Mouse (Mus musculus) MEL (cell line): ENCODE results near the gene Nip7. TPM values are rescaled to one million over a fixed set of nuclear protein-coding genes. Genes with fewer than 3 reads are reported as not detected.
A peak's percentile ranks its signal among the peaks of the same experiment; 100 is the strongest.
"Not testable (repeated sequence)": the region's sequence is repeated elsewhere in the genome, so short reads cannot be mapped to it uniquely, and the experiment has no call there.

ENCODE experiments used
- DNase-seq: peaks from one replicate; pipeline ENCODE4 v3.0.0; 2011; ENCODE audit warnings: low read depth, low spot score
- H3K27ac ChIP-seq: 2 replicates; pipeline ENCODE4 v1.5.1; 2012; ENCODE audit warnings: low read depth, mild to moderate bottlenecking, control low read depth, low read length, moderate library complexity; ENCODE audit not compliant: control insufficient read depth
- H3K27me3 ChIP-seq, 2 experiments: fragments of 150-350 bp in 1 of 2; sonication (generic) in 1 of 2; 2 replicates each; pipeline ENCODE4 v1.6.1; 2012; ENCODE audit warnings: low read length in 2 of 2, mild to moderate bottlenecking in 2 of 2, improper control_type of control experiment in 1 of 2, moderate library complexity in 1 of 2; ENCODE audit not compliant: insufficient read depth in 2 of 2, control insufficient read depth in 1 of 2
- H3K36me3 ChIP-seq, 2 experiments: 2 replicates each; pipeline ENCODE4 v1.6.1; 2012 to 2014; ENCODE audit warnings: low read length in 2 of 2, improper control_type of control experiment in 1 of 2, inconsistent platforms in 1 of 2, mild to moderate bottlenecking in 1 of 2; ENCODE audit not compliant: insufficient read depth in 2 of 2, control insufficient read depth in 1 of 2
- H3K4me1 ChIP-seq, 2 experiments: fragments of 150-350 bp in 1 of 2; sonication (generic) in 1 of 2; 2 replicates each; pipeline ENCODE4 v1.6.1; 2012; ENCODE audit warnings: low read length in 2 of 2, improper control_type of control experiment in 1 of 2, mild to moderate bottlenecking in 1 of 2; ENCODE audit not compliant: insufficient read depth in 2 of 2, control insufficient read depth in 1 of 2
- H3K4me3 ChIP-seq, 2 experiments: fragments of 150-350 bp in 1 of 2; sonication (generic) in 1 of 2; 2 replicates each; pipeline ENCODE4 v1.5.1; 2012; ENCODE audit warnings: low read depth in 2 of 2, low read length in 2 of 2, mild to moderate bottlenecking in 2 of 2, moderate library complexity in 2 of 2, control low read depth in 1 of 2, improper control_type of control experiment in 1 of 2; ENCODE audit not compliant: control insufficient read depth in 1 of 2, insufficient read depth in 1 of 2
- H3K79me2 ChIP-seq: 2 replicates; pipeline ENCODE4 v1.6.1; 2012; ENCODE audit warnings: mild to moderate bottlenecking, low read length, moderate library complexity; ENCODE audit not compliant: control insufficient read depth, poor library complexity, insufficient read depth
- H3K9ac ChIP-seq: 2 replicates; pipeline ENCODE4 v1.6.1; 2012; ENCODE audit warnings: low read depth, mild to moderate bottlenecking, control low read depth, low read length, moderate library complexity; ENCODE audit not compliant: control insufficient read depth, poor library complexity, severe bottlenecking
- H3K9me3 ChIP-seq: fragments of 150-350 bp; sonication (generic); replicated peaks from 2 replicates; pipeline ENCODE4 v1.6.1; 2012; ENCODE audit warnings: mild to moderate bottlenecking, low read length, improper control_type of control experiment, moderate library complexity; ENCODE audit not compliant: insufficient read depth
- CHD2 ChIP-seq: IDR thresholded peaks from 2 replicates; pipeline ENCODE4 v1.6.1; 2011; ENCODE audit warnings: low read length, improper control_type of control experiment
- E2F4 ChIP-seq: IDR thresholded peaks from 2 replicates; pipeline ENCODE4 v1.6.1; 2011; ENCODE audit warnings: low read depth, low read length, improper control_type of control experiment, borderline replicate concordance
- ETS1 ChIP-seq: IDR thresholded peaks from 2 replicates; pipeline ENCODE4 v1.6.1; 2012; ENCODE audit warnings: low read depth, mild to moderate bottlenecking, inconsistent platforms, low read length, improper control_type of control experiment, moderate library complexity
- HCFC1 ChIP-seq: IDR thresholded peaks from 2 replicates; pipeline ENCODE4 v1.6.1; 2012; ENCODE audit warnings: low read depth, mild to moderate bottlenecking, inconsistent platforms, low read length, improper control_type of control experiment, moderate library complexity
- MAZ ChIP-seq: IDR thresholded peaks from 2 replicates; pipeline ENCODE4 v1.6.1; 2012; ENCODE audit warnings: low read depth, mild to moderate bottlenecking, inconsistent platforms, low read length, improper control_type of control experiment
- MXI1 ChIP-seq: IDR thresholded peaks from 2 replicates; pipeline ENCODE4 v1.6.1; 2011; ENCODE audit warnings: mild to moderate bottlenecking, low read depth, low read length, improper control_type of control experiment
- MYB ChIP-seq: IDR thresholded peaks from 2 replicates; pipeline ENCODE4 v1.6.1; 2011; ENCODE audit warnings: mild to moderate bottlenecking, low read depth, low read length, improper control_type of control experiment
- NRF1 ChIP-seq: IDR thresholded peaks from 2 replicates; pipeline ENCODE4 v1.6.1; 2014; ENCODE audit warnings: low read depth, mild to moderate bottlenecking, inconsistent platforms, low read length, improper control_type of control experiment, moderate library complexity; ENCODE audit not compliant: poor library complexity, insufficient read depth, severe bottlenecking
- POLR2A ChIP-seq, 2 experiments: IDR thresholded peaks; 2 replicates each; pipeline ENCODE4 v1.6.1; 2011 to 2012; ENCODE audit warnings: low read length in 2 of 2, mild to moderate bottlenecking in 2 of 2, control low read depth in 1 of 2, improper control_type of control experiment in 1 of 2, low read depth in 1 of 2, moderate library complexity in 1 of 2; ENCODE audit not compliant: control insufficient read depth in 1 of 2, insufficient read depth in 1 of 2, poor library complexity in 1 of 2
- POLR2AphosphoS2 ChIP-seq: IDR thresholded peaks from 2 replicates; pipeline ENCODE4 v1.6.1; 2011; ENCODE audit warnings: low read length, improper control_type of control experiment
- RAD21 ChIP-seq: IDR thresholded peaks from 2 replicates; pipeline ENCODE4 v1.6.1; 2011; ENCODE audit warnings: mild to moderate bottlenecking, low read depth, low read length, improper control_type of control experiment
- SIN3A ChIP-seq: IDR thresholded peaks from 2 replicates; pipeline ENCODE4 v1.6.1; 2012; ENCODE audit warnings: low read length, improper control_type of control experiment, inconsistent platforms
- SMC3 ChIP-seq: IDR thresholded peaks from 2 replicates; pipeline ENCODE4 v1.6.1; 2011; ENCODE audit warnings: low read depth, low read length, improper control_type of control experiment
- TAL1 ChIP-seq: IDR thresholded peaks from 2 replicates; pipeline ENCODE4 v1.6.1; 2012; ENCODE audit warnings: mild to moderate bottlenecking, inconsistent platforms, low read length, moderate library complexity, mixed read lengths
- TBP ChIP-seq: IDR thresholded peaks from 2 replicates; pipeline ENCODE4 v1.8.0; 2011; ENCODE audit warnings: low read depth, low read length, improper control_type of control experiment
- TCF12 ChIP-seq: IDR thresholded peaks from 2 replicates; pipeline ENCODE4 v1.6.1; 2014; ENCODE audit warnings: low read depth, mild to moderate bottlenecking, inconsistent platforms, low read length, improper control_type of control experiment, moderate library complexity
- polyA plus RNA-seq, 2 experiments: library from polyadenylated mRNA; stranded (reverse) in 1 of 2; unstranded in 1 of 2; fragments of >175 nt in 1 of 2; fragments of >200 nt in 1 of 2; gene quantifications; 2 replicates each; pipeline versions ENCODE4 v1.2.1 to v1.2.4; 2012; ENCODE audit warnings: low replicate concordance in 2 of 2, low read depth in 1 of 2; ENCODE audit not compliant: insufficient read length in 2 of 2, insufficient read depth in 1 of 2, missing spikeins in 1 of 2
- total RNA-seq: library from RNA; depleted of rRNA; stranded (reverse); fragments of 300-350 nt; gene quantifications from 2 replicates; pipeline ENCODE4 v1.2.3, GENCODE M21; 2012

Gene Nip7
- total and polyA plus RNA-seq, 3 experiments: 189 to 336 (median 278) TPM

DNA sequence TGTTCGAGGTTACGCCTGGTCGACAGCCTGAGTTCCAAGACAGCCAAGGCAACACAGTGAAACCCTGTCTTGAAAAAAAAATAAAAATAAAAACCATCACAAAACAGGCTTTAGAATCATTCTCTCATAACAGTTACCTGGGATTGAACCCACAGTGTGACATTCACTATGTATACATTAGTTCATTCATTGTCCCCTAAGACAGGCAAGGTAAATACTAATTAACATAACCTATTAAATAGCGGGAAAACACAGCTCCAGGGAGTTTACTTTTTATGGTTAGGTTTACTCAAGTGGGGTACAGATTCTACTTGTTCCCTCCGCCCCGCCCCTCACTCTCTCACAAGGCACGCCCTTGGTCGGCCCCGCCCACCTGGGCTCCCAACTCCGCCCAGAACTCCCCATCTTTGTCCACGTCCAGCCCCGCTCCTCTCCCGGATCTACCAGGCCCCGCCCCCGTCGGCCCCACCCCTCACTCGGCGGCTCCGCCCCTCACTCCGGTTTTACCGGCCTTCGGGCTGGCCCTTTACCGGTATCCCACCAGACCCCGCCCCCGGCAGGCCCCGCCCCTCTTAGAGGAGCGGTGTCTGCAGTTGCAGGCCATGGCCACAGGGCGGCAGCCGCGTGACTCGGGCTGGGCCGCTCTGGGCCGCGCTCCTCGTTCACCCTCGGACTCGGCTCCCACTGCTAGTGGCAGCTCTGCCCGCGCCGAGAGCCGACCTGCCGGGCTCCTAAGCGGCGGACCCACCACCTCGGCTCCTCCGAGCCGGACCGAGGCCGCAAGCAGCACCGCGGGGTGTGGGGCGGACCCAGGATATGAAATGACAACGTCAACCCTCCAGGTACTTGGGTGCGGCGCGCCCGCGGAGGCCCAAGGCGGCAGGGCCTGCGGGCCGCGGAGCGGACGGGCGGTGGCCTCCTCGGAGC is 25.8 kb upstream of the Nip7 start, which contains the start of gene Vps4a (continued):
- TF ChIP-seq HCFC1 (peak; percentile 85), ETS1 (0 out of 2 replicates have a peak, but pooled peaks have one; percentile 10), CHD2 (no peak), NRF1 (no peak; the same call in 1 of the 2 replicates), POLR2A (IDR thresholded peaks at IDR 0.05; ENCODE audit: control insufficient read depth in 1 of 2, insufficient read depth in 1 of 2, low read depth in 1 of 2, low read length in 2 of 2, poor library complexity in 1 of 2) (peak; percentile 78 to 96; a peak in 3 of 4 replicates), E2F4 (no peak), TAL1 (no peak)
- TF ChIP-seq, all 39 proteins: peak for 20

DNA sequence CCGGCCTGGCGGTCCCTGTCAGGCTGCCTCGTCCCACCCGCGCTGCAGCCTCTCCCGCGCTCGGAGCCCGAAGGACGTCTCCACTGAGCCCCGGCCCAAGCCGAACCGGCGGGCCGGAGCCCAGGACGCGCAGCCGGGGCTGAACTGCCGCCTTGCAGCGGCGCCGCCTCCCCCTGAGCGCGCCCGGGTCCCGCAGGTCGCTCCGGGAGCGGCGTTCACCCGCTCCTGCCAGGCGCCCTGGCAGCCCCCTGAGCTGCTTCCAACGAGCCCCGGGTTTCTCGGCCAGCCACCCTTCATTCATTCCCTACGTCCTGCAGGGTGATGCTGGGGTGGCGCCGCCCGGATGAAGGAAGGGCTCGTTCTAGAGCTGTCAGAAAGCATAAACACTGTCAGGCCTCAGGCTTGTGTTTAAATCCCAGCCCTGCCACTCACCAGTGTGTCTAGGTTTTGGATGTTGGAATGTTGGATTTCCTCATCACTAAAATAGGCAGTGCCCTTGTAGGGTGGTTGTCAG is 25.0 kb upstream of the Nip7 start:
- H3K79me2 ChIP-seq: peaks cover 14% of the 10 kb centered on the region
- peak overlapping the region; percentile 85 for H3K27ac ChIP-seq
- H3K9me3 ChIP-seq: no peaks in the 10 kb centered on the region
- peaks cover 0 to 22% of the 10 kb centered on the region in 2 experiments; a peak in 2 of 4 replicates for H3K36me3 ChIP-seq
- TF ChIP-seq POLR2AphosphoS2 (no peak), SIN3A (peak; percentile 59), MXI1 (peak; percentile 42), RAD21 (no peak), MAZ (no peak), MYB (no peak), SMC3 (no peak), TCF12 (no peak)
- H3K9ac ChIP-seq: peak overlapping the region; percentile 100
- peak; percentile 56 for DNase-seq
- H3K4me1 ChIP-seq: peaks cover 0 to 20% of the 10 kb centered on the region in 2 experiments; a peak in 3 of 4 replicates
- H3K27me3 ChIP-seq: no peaks in the 10 kb centered on the region
- peak overlapping the region; percentile 92 to 99 for H3K4me3 ChIP-seq

DNA sequence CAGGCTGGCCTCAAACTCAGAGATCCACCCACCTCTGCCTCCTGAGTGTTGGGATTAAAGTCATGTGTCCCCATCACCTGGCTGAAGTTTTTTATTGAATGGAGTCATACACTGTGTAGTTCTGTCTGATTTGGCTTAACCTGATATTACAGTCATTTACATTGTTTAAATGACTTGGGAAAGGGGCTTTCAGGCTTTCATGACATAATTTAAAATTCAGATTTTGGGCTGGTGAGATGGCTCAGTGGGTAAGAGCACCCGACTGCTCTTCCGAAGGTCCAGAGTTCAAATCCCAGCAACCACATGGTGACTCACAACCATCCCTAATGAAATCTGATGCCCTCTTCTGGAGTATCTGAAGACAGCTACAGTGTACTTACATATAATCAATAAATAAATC is 23.1 kb upstream of the Nip7 start:
- not testable (repeated sequence) for H3K4me3 ChIP-seq, DNase-seq, H3K9me3 ChIP-seq, H3K27ac ChIP-seq, H3K27me3 ChIP-seq, H3K9ac ChIP-seq
- H3K4me1 ChIP-seq: peaks cover 0 to 20% of the 10 kb centered on the region in 2 experiments; a peak in 3 of 4 replicates
- peak; percentile 68; the same call in 1 of the 2 replicates for TF ChIP-seq TBP
- peaks cover 14% of the 10 kb centered on the region for H3K79me2 ChIP-seq
- H3K36me3 ChIP-seq: peaks cover 1 to 22% of the 10 kb centered on the region in 2 experiments; a peak in 3 of 4 replicates
